Mouse (Mus musculus) spleen, postnatal 0 days (tissue): ENCODE results near the gene Clk4. TPM values are rescaled to one million over a fixed set of nuclear protein-coding genes. Genes with fewer than 3 reads are reported as not detected.

Experiments
- polyA plus RNA-seq: library from polyadenylated mRNA; unstranded; fragments of >200 nt; fragmentation: Nextera tagmentation; extraction: Ambion mirVana; gene quantifications from 2 replicates; pipeline ENCODE4 v1.2.1, GENCODE M21; 2015

Gene Clk4
- polyA plus RNA-seq = 66.9 and 67.4 TPM in 2 replicates

GRCm38 (mm10) chr11:51261680-51262219 is at the start of gene Clk4:
Clk4 (plus strand) TSS chr11:51261730.

GRCm38 (mm10) chr11:51220308-51220707 is 41.2 kb upstream of the Clk4 start, which contains the start of gene Gm12569:
Gm12569 (plus strand) TSS chr11:51220473.

GRCm38 (mm10) chr11:51262342-51263285 is 1.1 kb downstream of the Clk4 start, which contains the start of gene BC049762:
BC049762 (minus strand) TSS chr11:51263046.

GRCm38 (mm10) chr11:51289564-51290041 is 28.1 kb downstream of the Clk4 start, which contains the start of gene Col23a1:
Col23a1 (plus strand) TSS chr11:51289920.

Other genes starting within 250 kb of the Clk4 start
- gene Olfr54, start 247.5 kb upstream of the Clk4 start, polyA plus RNA-seq = not detected in 2 replicates
- gene Olfr1375, start 213.6 kb upstream of the Clk4 start, polyA plus RNA-seq = not detected in 2 replicates
- 1.2 and 1.9 TPM in 2 replicates for gene Zfp354a, start 202.5 kb upstream of the Clk4 start, polyA plus RNA-seq
- not detected in 2 replicates for gene Gm12569, start 41.3 kb upstream of the Clk4 start, polyA plus RNA-seq
- 0.45 and 0.66 TPM in 2 replicates for gene BC049762, start 1.3 kb downstream of the Clk4 start, polyA plus RNA-seq
- gene Col23a1, start 28.2 kb downstream of the Clk4 start, polyA plus RNA-seq = 0.72 and 1.0 TPM in 2 replicates